21 mouse cellular contexts compared by ENCODE assay signal in the genomic region with DNA sequence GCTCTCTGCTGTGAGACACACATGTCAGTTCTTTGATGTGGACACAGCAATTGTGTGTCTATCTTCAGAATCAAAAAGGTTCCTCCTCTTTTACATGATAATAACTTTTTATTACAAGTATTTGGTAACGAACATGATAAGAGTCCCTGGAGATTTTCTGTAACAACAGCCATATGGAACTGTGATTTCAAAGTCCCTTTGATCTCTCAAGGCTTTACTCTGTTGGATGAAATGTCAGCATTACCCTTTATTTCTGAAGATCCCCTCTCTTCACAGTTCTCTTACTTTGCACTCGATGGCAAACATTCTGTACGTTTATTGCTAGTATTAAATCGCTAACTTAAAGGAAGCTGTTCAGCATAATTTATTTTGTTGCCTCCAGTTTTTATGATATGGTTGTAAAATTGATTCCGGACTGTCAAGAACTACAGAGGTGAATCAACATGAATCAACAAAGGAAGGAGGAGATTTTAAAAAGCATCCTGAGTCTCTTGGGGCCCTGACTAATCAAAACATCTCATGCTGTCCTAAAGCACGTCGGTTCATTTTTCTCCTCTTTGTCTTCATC.
DNase-seq lines count a peak whose midpoint lies in the region; ATAC-seq and TF ChIP-seq lines count a peak whose summit lies in the region.
"Had no signal": no experiment of that assay in that cellular context is flagged by ENCODE, and none has a peak within 500 bp of the region (broad histone marks: within the 10 kb centered on the region; RNA-seq: fewer than 3 reads in every experiment).

No protein-coding gene starts in this region.

- H3K4me3 ChIP-seq in forebrain, postnatal 0 days (ENCODE audit: low read depth, low read length) = no peak overlapping the region
- H3K4me3 ChIP-seq in forebrain, embryonic 11.5 days (ENCODE audit: low read depth, low read length) = no peak overlapping the region
- H3K4me3 ChIP-seq in kidney, embryonic 15.5 days (replicated peaks) = no peak overlapping the region
- no peak overlapping the region for H3K4me3 ChIP-seq in hindbrain, embryonic 14.5 days (replicated peaks; ENCODE audit: low read length)
- H3K4me3 ChIP-seq in embryonic facial prominence, embryonic 10.5 days = no peak overlapping the region
- H3K4me3 ChIP-seq: heart, embryonic 12.5 days; lung, embryonic 15.5 days had no signal

- no peak for ATAC-seq in forebrain, postnatal 0 days
- no peak for ATAC-seq in forebrain, embryonic 11.5 days (replicated peaks; ENCODE audit: low FRiP score)
- ATAC-seq in kidney, embryonic 15.5 days (replicated peaks; ENCODE audit: low FRiP score) = peak; percentile 52; the same call in 1 of the 2 replicates
- ATAC-seq in hindbrain, embryonic 14.5 days (ENCODE audit: low FRiP score) = no peak

- no peaks in the 10 kb centered on the region for H3K27me3 ChIP-seq in forebrain, postnatal 0 days (ENCODE audit: insufficient read depth, low read length)
- H3K27me3 ChIP-seq in forebrain, embryonic 11.5 days (ENCODE audit: control insufficient read depth, insufficient read depth, low read length) = no peaks in the 10 kb centered on the region
- H3K27me3 ChIP-seq in kidney, embryonic 15.5 days = no peaks in the 10 kb centered on the region
- no peaks in the 10 kb centered on the region for H3K27me3 ChIP-seq in hindbrain, embryonic 14.5 days (ENCODE audit: control insufficient read depth, insufficient read depth, low read length)
- no peaks in the 10 kb centered on the region for H3K27me3 ChIP-seq in embryonic facial prominence, embryonic 10.5 days (replicated peaks; ENCODE audit: low read depth, poor library complexity, severe bottlenecking)
- H3K27me3 ChIP-seq: heart, embryonic 12.5 days; lung, embryonic 15.5 days had no signal

- no peaks in the 10 kb centered on the region for H3K36me3 ChIP-seq in forebrain, postnatal 0 days (ENCODE audit: insufficient read depth)
- H3K36me3 ChIP-seq in forebrain, embryonic 11.5 days (ENCODE audit: control insufficient read depth, insufficient read depth, low read length) = no peaks in the 10 kb centered on the region
- H3K36me3 ChIP-seq in kidney, embryonic 15.5 days = no peaks in the 10 kb centered on the region
- H3K36me3 ChIP-seq in hindbrain, embryonic 14.5 days (replicated peaks; ENCODE audit: control insufficient read depth, insufficient read depth) = no peaks in the 10 kb centered on the region
- no peaks in the 10 kb centered on the region for H3K36me3 ChIP-seq in embryonic facial prominence, embryonic 10.5 days (replicated peaks)
- H3K36me3 ChIP-seq: heart, embryonic 12.5 days; lung, embryonic 15.5 days had no signal

- no peak for DNase-seq in forebrain, postnatal 0 days
- no peak for DNase-seq in forebrain, embryonic 11.5 days (ENCODE audit: low spot score)
- no peak for DNase-seq in kidney, adult 8-10 months
- no peak for DNase-seq in hindbrain, embryonic 14.5 days (ENCODE audit: low spot score)
- DNase-seq in large intestine, adult 2 months (ENCODE audit: low read depth, low spot score) = peak; percentile 11
- no peak for DNase-seq in spleen, postnatal 10 days (ENCODE audit: low spot score in 2 of 2)
- DNase-seq in embryonic facial prominence, embryonic 10.5 days (ENCODE audit: low spot score) = no peak
- DNase-seq: adrenal gland, postnatal 36 days; B cell, adult 2 months; cerebellum, adult 18-20 months; cerebellum, postnatal 25 days; heart, postnatal 14 days; kidney, adult 11 months; layer of hippocampus, postnatal 36 days; lung, postnatal 4 days; retina, postnatal 1 day had no signal

- H3K4me1 ChIP-seq in forebrain, postnatal 0 days (ENCODE audit: insufficient read depth) = no peaks in the 10 kb centered on the region
- H3K4me1 ChIP-seq in forebrain, embryonic 11.5 days (replicated peaks; ENCODE audit: control insufficient read depth, insufficient read depth, low read length) = no peaks in the 10 kb centered on the region; the same call in 1 of the 2 replicates
- 0 out of 2 replicates have a peak, but pooled peaks cover 6% of the 10 kb centered on the region for H3K4me1 ChIP-seq in kidney, embryonic 15.5 days
- H3K4me1 ChIP-seq in hindbrain, embryonic 14.5 days (replicated peaks; ENCODE audit: control insufficient read depth, insufficient read depth, low read length) = peaks cover 11% of the 10 kb centered on the region; the same call in 1 of the 2 replicates
- no peaks in the 10 kb centered on the region for H3K4me1 ChIP-seq in embryonic facial prominence, embryonic 10.5 days
- H3K4me1 ChIP-seq: heart, embryonic 12.5 days; lung, embryonic 15.5 days had no signal

- no peak overlapping the region for H3K9ac ChIP-seq in forebrain, postnatal 0 days
- no peak overlapping the region for H3K9ac ChIP-seq in forebrain, embryonic 11.5 days (ENCODE audit: low read length)
- no peak overlapping the region for H3K9ac ChIP-seq in kidney, embryonic 15.5 days
- no peak overlapping the region for H3K9ac ChIP-seq in hindbrain, embryonic 14.5 days
- H3K9ac ChIP-seq: heart, embryonic 12.5 days; liver, embryonic 14.5 days; lung, embryonic 15.5 days had no signal

- no peak overlapping the region for H3K4me2 ChIP-seq in forebrain, postnatal 0 days (ENCODE audit: low read depth)
- H3K4me2 ChIP-seq in forebrain, embryonic 11.5 days (ENCODE audit: low read depth, low read length, severe bottlenecking) = no peak overlapping the region
- H3K4me2 ChIP-seq in kidney, embryonic 15.5 days = no peak overlapping the region
- no peak overlapping the region for H3K4me2 ChIP-seq in hindbrain, embryonic 14.5 days (replicated peaks)
- H3K4me2 ChIP-seq: heart, embryonic 12.5 days; lung, embryonic 15.5 days had no signal

- peak overlapping the region; percentile 46; the same call in 1 of the 2 replicates for H3K27ac ChIP-seq in forebrain, postnatal 0 days (ENCODE audit: low read depth, low read length)
- H3K27ac ChIP-seq in forebrain, embryonic 11.5 days (ENCODE audit: low read depth, low read length) = no peak overlapping the region
- peak overlapping the region; percentile 41; the same call in 1 of the 2 replicates for H3K27ac ChIP-seq in kidney, embryonic 15.5 days
- H3K27ac ChIP-seq in hindbrain, embryonic 14.5 days = peak overlapping the region; percentile 9; the same call in 1 of the 2 replicates
- no peak overlapping the region for H3K27ac ChIP-seq in embryonic facial prominence, embryonic 10.5 days (replicated peaks)
- H3K27ac ChIP-seq: liver, embryonic 14.5 days; lung, embryonic 15.5 days; stomach, postnatal 0 days had no signal

- 38% methylated on average over 7 of the region's 7 CpGs for WGBS in forebrain, postnatal 0 days
- 68% methylated on average over 7 of the region's 7 CpGs for WGBS in forebrain, embryonic 11.5 days
- whole genome bisulfite sequencing in kidney, embryonic 15.5 days = 14% methylated on average over 7 of the region's 7 CpGs
- 43% methylated on average over 7 of the region's 7 CpGs for WGBS in hindbrain, embryonic 14.5 days
- 17% methylated on average over 7 of the region's 7 CpGs for WGBS in large intestine, adult 2 months
- WGBS in embryonic facial prominence, embryonic 10.5 days = 74% methylated on average over 7 of the region's 7 CpGs

- TF ChIP-seq CTCF in forebrain, postnatal 0 days (IDR thresholded peaks at IDR 0.05; ENCODE audit: low read depth) = no peak

- H3K9me3 ChIP-seq in forebrain, postnatal 0 days (ENCODE audit: low read length) = no peaks in the 10 kb centered on the region
- H3K9me3 ChIP-seq in forebrain, embryonic 11.5 days (ENCODE audit: control insufficient read depth, low read length) = no peaks in the 10 kb centered on the region
- H3K9me3 ChIP-seq in kidney, embryonic 15.5 days (replicated peaks) = no peaks in the 10 kb centered on the region
- no peaks in the 10 kb centered on the region for H3K9me3 ChIP-seq in hindbrain, embryonic 14.5 days (ENCODE audit: control insufficient read depth, low read length)
- no peaks in the 10 kb centered on the region for H3K9me3 ChIP-seq in embryonic facial prominence, embryonic 10.5 days
- H3K9me3 ChIP-seq: lung, embryonic 15.5 days had no signal

Comparison
In these comparisons a context has a peak if more than half of its experiments do, and no peak if none do; other contexts are left out.
1. H3K27ac ChIP-seq: peak in forebrain, postnatal 0 days (single experiment), kidney, embryonic 15.5 days (single experiment) and hindbrain, embryonic 14.5 days (single experiment); none in forebrain, embryonic 11.5 days (single experiment) and embryonic facial prominence, embryonic 10.5 days (single experiment).